In genomic region chr9:77949753-77950268, GRCm38 (mm10) we compare ENCODE assay signal across 9 mouse cellular contexts. TPM values are rescaled to one million over a fixed set of nuclear protein-coding genes. Genes with fewer than 3 reads are reported as not detected.
A peak's percentile ranks its signal among the peaks of the same experiment; 100 is the strongest.
DNase-seq lines count a peak whose midpoint lies in the region; ATAC-seq lines count a peak whose summit lies in the region.
"Had no signal": no experiment of that assay in that cellular context is flagged by ENCODE, and none has a peak within 500 bp of the region (broad histone marks: within the 10 kb centered on the region; RNA-seq: fewer than 3 reads in every experiment).

No protein-coding gene starts in this region.

- no peak overlapping the region for H3K27ac ChIP-seq in forebrain, embryonic 11.5 days (ENCODE audit: low read depth, low read length)
- no peak overlapping the region for H3K27ac ChIP-seq in forebrain, embryonic 14.5 days (ENCODE audit: low read depth, low read length)
- H3K27ac ChIP-seq in kidney, embryonic 15.5 days = peak overlapping the region; percentile 61

- H3K4me3 ChIP-seq in forebrain, embryonic 11.5 days (ENCODE audit: low read depth, low read length) = no peak overlapping the region
- no peak overlapping the region for H3K4me3 ChIP-seq in forebrain, embryonic 14.5 days (ENCODE audit: low read depth, low read length)
- H3K4me3 ChIP-seq in kidney, embryonic 15.5 days (replicated peaks) = no peak overlapping the region

- peak overlapping the region; percentile 8; the same call in 1 of the 2 replicates for H3K9ac ChIP-seq in forebrain, embryonic 11.5 days (ENCODE audit: low read length)
- no peak overlapping the region for H3K9ac ChIP-seq in forebrain, embryonic 14.5 days (ENCODE audit: low read length)
- H3K9ac ChIP-seq in kidney, embryonic 15.5 days = 0 out of 2 replicates have a peak overlapping the region, but pooled peaks have one; percentile 5

- 0 out of 2 replicates have a peak, but pooled peaks cover 9% of the 10 kb centered on the region for H3K4me1 ChIP-seq in forebrain, embryonic 11.5 days (replicated peaks; ENCODE audit: control insufficient read depth, insufficient read depth, low read length)
- H3K4me1 ChIP-seq in forebrain, embryonic 14.5 days (ENCODE audit: control insufficient read depth, insufficient read depth, low read length) = no peaks in the 10 kb centered on the region
- H3K4me1 ChIP-seq in kidney, embryonic 15.5 days = peaks cover 66% of the 10 kb centered on the region

- no peak for DNase-seq in forebrain, embryonic 11.5 days (ENCODE audit: low spot score)
- DNase-seq in forebrain, embryonic 14.5 days (ENCODE audit: low spot score) = no peak
- DNase-seq in kidney, adult 11 months = no peak
- peak; percentile 36 for DNase-seq in thymus, postnatal 0 days (ENCODE audit: low spot score)
- DNase-seq in thymus, postnatal 4 days = no peak
- DNase-seq in cerebellum, postnatal 4 days (ENCODE audit: low spot score in 2 of 2) = no peak
- DNase-seq in natural killer cell, adult 2 months (ENCODE audit: low spot score in 2 of 2) = no peak
- DNase-seq: thymus, postnatal 25 days had no signal

- no peaks in the 10 kb centered on the region for H3K27me3 ChIP-seq in forebrain, embryonic 11.5 days (ENCODE audit: control insufficient read depth, insufficient read depth, low read length)
- H3K27me3 ChIP-seq in forebrain, embryonic 14.5 days (replicated peaks; ENCODE audit: control insufficient read depth, insufficient read depth, low read length) = no peaks in the 10 kb centered on the region
- H3K27me3 ChIP-seq in kidney, embryonic 15.5 days = no peaks in the 10 kb centered on the region

- H3K9me3 ChIP-seq in forebrain, embryonic 11.5 days (ENCODE audit: control insufficient read depth, low read length) = no peaks in the 10 kb centered on the region
- no peaks in the 10 kb centered on the region for H3K9me3 ChIP-seq in forebrain, embryonic 14.5 days (replicated peaks; ENCODE audit: control insufficient read depth, low read length)
- H3K9me3 ChIP-seq in kidney, embryonic 15.5 days (replicated peaks) = no peaks in the 10 kb centered on the region

- WGBS in forebrain, embryonic 11.5 days = 36% methylated on average over 7 of the region's 7 CpGs
- 44% methylated on average over 7 of the region's 7 CpGs for WGBS in forebrain, embryonic 14.5 days
- WGBS in kidney, embryonic 15.5 days = 31% methylated on average over 7 of the region's 7 CpGs

- no peak for ATAC-seq in forebrain, embryonic 11.5 days (replicated peaks; ENCODE audit: low FRiP score)
- ATAC-seq in forebrain, embryonic 14.5 days = no peak
- ATAC-seq in kidney, embryonic 15.5 days (replicated peaks; ENCODE audit: low FRiP score) = no peak

- H3K4me2 ChIP-seq in forebrain, embryonic 11.5 days (ENCODE audit: low read depth, low read length, severe bottlenecking) = no peak overlapping the region
- no peak overlapping the region for H3K4me2 ChIP-seq in forebrain, embryonic 14.5 days (ENCODE audit: low read length)
- H3K4me2 ChIP-seq in kidney, embryonic 15.5 days = 0 out of 2 replicates have a peak overlapping the region, but pooled peaks have one; percentile 1

- no peaks in the 10 kb centered on the region; the same call in 1 of the 2 replicates for H3K36me3 ChIP-seq in forebrain, embryonic 11.5 days (ENCODE audit: control insufficient read depth, insufficient read depth, low read length)
- H3K36me3 ChIP-seq in forebrain, embryonic 14.5 days (ENCODE audit: control insufficient read depth, insufficient read depth, low read length) = no peaks in the 10 kb centered on the region
- no peaks in the 10 kb centered on the region for H3K36me3 ChIP-seq in kidney, embryonic 15.5 days

RNA-seq across cellular contexts. Expression of gene Elovl5, which starts 32.6 kb away (rescaled TPM):
- polyA plus RNA-seq in forebrain, embryonic 11.5 days (2014; fragmentation: Nextera tagmentation; extraction: Ambion mirVana) = 97.8 and 101 TPM in 2 replicates
- polyA plus RNA-seq in forebrain, embryonic 14.5 days (2014; fragmentation: Nextera tagmentation; extraction: Ambion mirVana) = 65.4 and 66.9 TPM in 2 replicates
- polyA plus RNA-seq in kidney, embryonic 15.5 days (2015; fragmentation: Nextera tagmentation; extraction: Ambion mirVana) = 88.5 and 93.2 TPM in 2 replicates
- polyA plus RNA-seq in thymus, postnatal 0 days (2015; fragmentation: Nextera tagmentation; extraction: Ambion mirVana) = 81.3 and 89.8 TPM in 2 replicates
